Mouse (Mus musculus): ENCODE measurements at regions not wholly inside any gene's neighbourhood (a gene's known extent, or its start where the extent isn't known, plus 50 kb on each side); places are given as distances from the start of the nearest gene placed in this dataset.
A peak's percentile ranks its signal among the peaks of the same experiment; 100 is the strongest.

- H3K4me1 ChIP-seq (ENCODE audit: control insufficient read depth, insufficient read depth, low read length), result no peaks in the 10 kb centered on the region
- DNase-seq (ENCODE audit: low spot score) (no peak), ATAC-seq (ENCODE audit: insufficient read depth, low FRiP score, low TSS enrichment) (no peak)
- H3K4me3 ChIP-seq (ENCODE audit: low read depth, low read length), result no peak overlapping the region
- H3K9me3 ChIP-seq (ENCODE audit: control insufficient read depth, low read length), result no peaks in the 10 kb centered on the region
- no peak overlapping the region for H3K9ac ChIP-seq (ENCODE audit: low read length)
- H3K4me2 ChIP-seq (ENCODE audit: low read depth), result no peak overlapping the region
- H3K36me3 ChIP-seq (ENCODE audit: control insufficient read depth, insufficient read depth, low read length), result no peaks in the 10 kb centered on the region
- no peaks in the 10 kb centered on the region for H3K27me3 ChIP-seq (ENCODE audit: control insufficient read depth, insufficient read depth, low read length)
- no peak overlapping the region for H3K27ac ChIP-seq (ENCODE audit: low read depth, low read length)
- WGBS, result 85% methylated on average over 9 of the region's 9 CpGs
Observed at GRCm38 (mm10) chr11:23996250-23996649, 78.6 kb downstream of the A830031A19Rik start.

- Histone ChIP-seq H3K27ac (ENCODE audit: low read depth, low read length) (no peak overlapping the region), H3K4me3 (ENCODE audit: low read depth, low read length) (no peak overlapping the region), H3K9ac (ENCODE audit: low read length) (no peak overlapping the region), H3K4me1 (ENCODE audit: control insufficient read depth, insufficient read depth, low read length) (no peaks in the 10 kb centered on the region), H3K4me2 (ENCODE audit: low read depth) (no peak overlapping the region), H3K27me3 (ENCODE audit: control insufficient read depth, insufficient read depth, low read length) (no peaks in the 10 kb centered on the region), H3K9me3 (ENCODE audit: control insufficient read depth, low read length) (no peaks in the 10 kb centered on the region), H3K36me3 (ENCODE audit: control insufficient read depth, insufficient read depth, low read length) (no peaks in the 10 kb centered on the region)
- DNase-seq (ENCODE audit: low spot score), result no peak
- no peak for ATAC-seq (ENCODE audit: insufficient read depth, low FRiP score, low TSS enrichment)
Observed at GRCm38 (mm10) chr11:23994160-23994559, 80.7 kb downstream of the A830031A19Rik start.

GRCm38 (mm10) chr11:23987532-23988450 is 87.1 kb downstream of the A830031A19Rik start:
- Histone ChIP-seq H3K9me3 (ENCODE audit: control insufficient read depth, low read length) (no peaks in the 10 kb centered on the region), H3K9ac (ENCODE audit: low read length) (no peak overlapping the region), H3K36me3 (ENCODE audit: control insufficient read depth, insufficient read depth, low read length) (no peaks in the 10 kb centered on the region), H3K27me3 (ENCODE audit: control insufficient read depth, insufficient read depth, low read length) (no peaks in the 10 kb centered on the region), H3K4me1 (ENCODE audit: control insufficient read depth, insufficient read depth, low read length) (no peaks in the 10 kb centered on the region), H3K27ac (ENCODE audit: low read depth, low read length) (no peak overlapping the region), H3K4me2 (ENCODE audit: low read depth) (no peak overlapping the region), H3K4me3 (ENCODE audit: low read depth, low read length) (no peak overlapping the region)
- ATAC-seq (ENCODE audit: insufficient read depth, low FRiP score, low TSS enrichment) (no peak), DNase-seq (ENCODE audit: low spot score) (no peak)
- WGBS, result 76% methylated on average over 7 of the region's 7 CpGs

GRCm38 (mm10) chr11:23985231-23985630 is 89.6 kb downstream of the A830031A19Rik start:
- no peaks in the 10 kb centered on the region for H3K4me1 ChIP-seq (ENCODE audit: control insufficient read depth, insufficient read depth, low read length)
- WGBS, result 90% methylated on average over 3 of the region's 3 CpGs
- DNase-seq (ENCODE audit: low spot score), result no peak
- no peaks in the 10 kb centered on the region for H3K36me3 ChIP-seq (ENCODE audit: control insufficient read depth, insufficient read depth, low read length)
- no peak overlapping the region for H3K4me3 ChIP-seq (ENCODE audit: low read depth, low read length)
- no peak overlapping the region for H3K4me2 ChIP-seq (ENCODE audit: low read depth)
- no peaks in the 10 kb centered on the region for H3K27me3 ChIP-seq (ENCODE audit: control insufficient read depth, insufficient read depth, low read length)
- ATAC-seq (ENCODE audit: insufficient read depth, low FRiP score, low TSS enrichment), result no peak
- H3K27ac ChIP-seq (ENCODE audit: low read depth, low read length), result no peak overlapping the region
- H3K9ac ChIP-seq (ENCODE audit: low read length), result no peak overlapping the region
- H3K9me3 ChIP-seq (ENCODE audit: control insufficient read depth, low read length), result no peaks in the 10 kb centered on the region

- no peaks in the 10 kb centered on the region for H3K4me1 ChIP-seq (ENCODE audit: control insufficient read depth, insufficient read depth, low read length)
- no peaks in the 10 kb centered on the region for H3K36me3 ChIP-seq (ENCODE audit: control insufficient read depth, insufficient read depth, low read length)
- DNase-seq (ENCODE audit: low spot score) (peak; percentile 83), ATAC-seq (ENCODE audit: insufficient read depth, low FRiP score, low TSS enrichment) (peak; percentile 67)
- no peaks in the 10 kb centered on the region for H3K27me3 ChIP-seq (ENCODE audit: control insufficient read depth, insufficient read depth, low read length)
- 11% methylated on average over 5 of the region's 5 CpGs for WGBS
- no peaks in the 10 kb centered on the region for H3K9me3 ChIP-seq (ENCODE audit: control insufficient read depth, low read length)
- H3K4me2 ChIP-seq (ENCODE audit: low read depth), result no peak overlapping the region
- H3K4me3 ChIP-seq (ENCODE audit: low read depth, low read length), result no peak overlapping the region
- H3K27ac ChIP-seq (ENCODE audit: low read depth, low read length), result no peak overlapping the region
- no peak overlapping the region for H3K9ac ChIP-seq (ENCODE audit: low read length)
Observed at GRCm38 (mm10) chr11:23979332-23979731, 84.3 kb upstream of the Papolg start.

- no peak for DNase-seq (ENCODE audit: low spot score)
- no peaks in the 10 kb centered on the region for H3K36me3 ChIP-seq (ENCODE audit: control insufficient read depth, insufficient read depth, low read length)
- H3K4me3 ChIP-seq (ENCODE audit: low read depth, low read length), result no peak overlapping the region
- no peaks in the 10 kb centered on the region for H3K4me1 ChIP-seq (ENCODE audit: control insufficient read depth, insufficient read depth, low read length)
- no peaks in the 10 kb centered on the region for H3K27me3 ChIP-seq (ENCODE audit: control insufficient read depth, insufficient read depth, low read length)
- ATAC-seq (ENCODE audit: insufficient read depth, low FRiP score, low TSS enrichment), result no peak
- H3K27ac ChIP-seq (ENCODE audit: low read depth, low read length), result no peak overlapping the region
- H3K9ac ChIP-seq (ENCODE audit: low read length), result no peak overlapping the region
- 76% methylated on average over 5 of the region's 5 CpGs for WGBS
- H3K4me2 ChIP-seq (ENCODE audit: low read depth), result no peak overlapping the region
- no peaks in the 10 kb centered on the region for H3K9me3 ChIP-seq (ENCODE audit: control insufficient read depth, low read length)
Observed at GRCm38 (mm10) chr11:23978300-23978699, 83.2 kb upstream of the Papolg start.

GRCm38 (mm10) chr11:23977096-23977495 is 82.0 kb upstream of the Papolg start:
- Histone ChIP-seq H3K27ac (ENCODE audit: low read depth, low read length) (no peak overlapping the region), H3K4me3 (ENCODE audit: low read depth, low read length) (no peak overlapping the region), H3K4me2 (ENCODE audit: low read depth) (no peak overlapping the region), H3K36me3 (ENCODE audit: control insufficient read depth, insufficient read depth, low read length) (no peaks in the 10 kb centered on the region), H3K27me3 (ENCODE audit: control insufficient read depth, insufficient read depth, low read length) (no peaks in the 10 kb centered on the region), H3K9me3 (ENCODE audit: control insufficient read depth, low read length) (no peaks in the 10 kb centered on the region), H3K9ac (ENCODE audit: low read length) (no peak overlapping the region), H3K4me1 (ENCODE audit: control insufficient read depth, insufficient read depth, low read length) (no peaks in the 10 kb centered on the region)
- WGBS, result 89% methylated on average over 8 of the region's 8 CpGs
- no peak for DNase-seq (ENCODE audit: low spot score)
- no peak for ATAC-seq (ENCODE audit: insufficient read depth, low FRiP score, low TSS enrichment)

GRCm38 (mm10) chr11:23954323-23954722 is 59.3 kb upstream of the Papolg start:
- Histone ChIP-seq H3K9ac (ENCODE audit: low read length) (no peak overlapping the region), H3K27me3 (ENCODE audit: control insufficient read depth, insufficient read depth, low read length) (no peaks in the 10 kb centered on the region), H3K9me3 (ENCODE audit: control insufficient read depth, low read length) (no peaks in the 10 kb centered on the region), H3K27ac (ENCODE audit: low read depth, low read length) (no peak overlapping the region), H3K4me3 (ENCODE audit: low read depth, low read length) (no peak overlapping the region), H3K36me3 (ENCODE audit: control insufficient read depth, insufficient read depth, low read length) (no peaks in the 10 kb centered on the region), H3K4me1 (ENCODE audit: control insufficient read depth, insufficient read depth, low read length) (no peaks in the 10 kb centered on the region), H3K4me2 (ENCODE audit: low read depth) (no peak overlapping the region)
- 5% methylated on average over 4 of the region's 4 CpGs for WGBS
- no peak for ATAC-seq (ENCODE audit: insufficient read depth, low FRiP score, low TSS enrichment)
- DNase-seq (ENCODE audit: low spot score), result peak; percentile 35

GRCm38 (mm10) chr11:23945966-23946365 is 50.9 kb upstream of the Papolg start:
- no peaks in the 10 kb centered on the region for H3K36me3 ChIP-seq (ENCODE audit: control insufficient read depth, insufficient read depth, low read length)
- H3K4me1 ChIP-seq (ENCODE audit: control insufficient read depth, insufficient read depth, low read length), result no peaks in the 10 kb centered on the region
- H3K4me3 ChIP-seq (ENCODE audit: low read depth, low read length), result no peak overlapping the region

More at GRCm38 (mm10) chr11:23945966-23946365, 50.9 kb upstream of the Papolg start:
- Histone ChIP-seq H3K9me3 (ENCODE audit: control insufficient read depth, low read length) (no peaks in the 10 kb centered on the region), H3K27ac (ENCODE audit: low read depth, low read length) (no peak overlapping the region), H3K9ac (ENCODE audit: low read length) (no peak overlapping the region), H3K27me3 (ENCODE audit: control insufficient read depth, insufficient read depth, low read length) (no peaks in the 10 kb centered on the region), H3K4me2 (ENCODE audit: low read depth) (no peak overlapping the region)
- no peak for ATAC-seq (ENCODE audit: insufficient read depth, low FRiP score, low TSS enrichment)
- no peak for DNase-seq (ENCODE audit: low spot score)
